Comparison of ENCODE assay signal across 8 mouse cellular contexts in the genomic region with DNA sequence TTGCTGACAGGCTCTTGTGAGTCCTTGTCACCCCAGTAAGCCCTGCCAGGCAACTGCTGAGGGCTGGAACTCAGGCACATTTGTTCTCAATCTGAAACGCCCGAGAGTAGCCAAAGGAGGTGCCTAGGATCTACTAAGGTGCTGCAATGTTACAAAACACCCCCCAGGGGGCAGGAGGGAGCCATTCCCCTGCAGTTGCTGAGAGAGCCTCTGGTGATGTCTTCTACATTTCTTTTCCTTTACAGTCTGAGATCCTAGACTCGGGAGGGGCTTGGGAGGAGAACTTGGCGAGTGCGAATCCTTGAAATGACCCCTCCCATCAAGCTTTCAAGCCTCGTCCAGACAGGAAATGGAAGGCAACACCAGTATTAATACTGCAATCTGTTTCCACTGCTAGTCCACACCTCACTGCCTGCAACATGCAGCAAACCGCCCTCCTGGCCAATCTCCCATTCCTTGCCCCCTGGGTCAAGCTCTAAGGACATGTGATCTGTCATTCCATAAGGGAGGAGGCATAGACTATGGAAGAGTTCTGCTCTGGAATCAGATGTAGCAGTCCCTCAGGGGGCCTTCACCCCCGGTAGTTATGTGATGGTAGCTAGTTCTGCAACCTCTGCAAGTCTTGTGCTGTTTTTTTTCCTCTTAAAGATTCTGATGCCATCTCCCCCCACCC. TPM values are rescaled to one million over a fixed set of nuclear protein-coding genes. Genes with fewer than 3 reads are reported as not detected.
DNase-seq lines count a peak whose midpoint lies in the region; ATAC-seq and TF ChIP-seq lines count a peak whose summit lies in the region.

No protein-coding gene starts in this region.

- no peak for TF ChIP-seq EP300 in liver, embryonic 14.5 days (IDR thresholded peaks at IDR 0.05; ENCODE audit: low read depth)

- H3K9ac ChIP-seq in forebrain, embryonic 14.5 days (ENCODE audit: low read length): no peak overlapping the region
- no peak overlapping the region for H3K9ac ChIP-seq in intestine, embryonic 14.5 days (ENCODE audit: low read length)
- H3K9ac ChIP-seq in liver, embryonic 14.5 days (replicated peaks): no peak overlapping the region

- H3K4me2 ChIP-seq in forebrain, embryonic 14.5 days (ENCODE audit: low read length): no peak overlapping the region
- no peak overlapping the region for H3K4me2 ChIP-seq in intestine, embryonic 14.5 days (ENCODE audit: low read length)
- no peak overlapping the region for H3K4me2 ChIP-seq in liver, embryonic 14.5 days (ENCODE audit: low read depth)

- 0 out of 2 replicates have a peak, but pooled peaks have one; percentile 17 for TF ChIP-seq CTCF in thymus, adult 2 months (IDR thresholded peaks at IDR 0.05; ENCODE audit: borderline replicate concordance, control insufficient read depth, extremely low read depth, insufficient read depth, low read length, poor library complexity)
- TF ChIP-seq CTCF in liver, embryonic 14.5 days (IDR thresholded peaks at IDR 0.05; ENCODE audit: low read depth): peak; percentile 68

- H3K27me3 ChIP-seq in thymus, adult 2 months (ENCODE audit: control insufficient read depth, insufficient read depth, low read length): no peaks in the 10 kb centered on the region
- no peaks in the 10 kb centered on the region for H3K27me3 ChIP-seq in forebrain, embryonic 14.5 days (replicated peaks; ENCODE audit: control insufficient read depth, insufficient read depth, low read length)
- no peaks in the 10 kb centered on the region for H3K27me3 ChIP-seq in intestine, embryonic 14.5 days (replicated peaks; ENCODE audit: control insufficient read depth, insufficient read depth, low read length)
- no peaks in the 10 kb centered on the region for H3K27me3 ChIP-seq in liver, embryonic 14.5 days (ENCODE audit: control insufficient read depth, insufficient read depth, low read length)

- no peaks in the 10 kb centered on the region for H3K36me3 ChIP-seq in thymus, adult 2 months (ENCODE audit: control insufficient read depth, insufficient read depth, low read length)
- no peaks in the 10 kb centered on the region for H3K36me3 ChIP-seq in forebrain, embryonic 14.5 days (ENCODE audit: control insufficient read depth, insufficient read depth, low read length)
- H3K36me3 ChIP-seq in intestine, embryonic 14.5 days (ENCODE audit: control insufficient read depth, insufficient read depth, low read length): no peaks in the 10 kb centered on the region
- no peaks in the 10 kb centered on the region for H3K36me3 ChIP-seq in liver, embryonic 14.5 days (replicated peaks; ENCODE audit: control insufficient read depth, insufficient read depth, low read depth)

- TF ChIP-seq POLR2A in thymus, adult 2 months (IDR thresholded peaks at IDR 0.05; ENCODE audit: control insufficient read depth, extremely low read depth, insufficient read depth, low read length, poor library complexity): no peak

- no peaks in the 10 kb centered on the region for H3K4me1 ChIP-seq in thymus, adult 2 months (replicated peaks; ENCODE audit: control insufficient read depth, insufficient read depth, low read length)
- H3K4me1 ChIP-seq in forebrain, embryonic 14.5 days (ENCODE audit: control insufficient read depth, insufficient read depth, low read length): no peaks in the 10 kb centered on the region
- H3K4me1 ChIP-seq in intestine, embryonic 14.5 days (replicated peaks; ENCODE audit: control insufficient read depth, insufficient read depth, low read length): 0 out of 2 replicates have a peak, but pooled peaks cover 3% of the 10 kb centered on the region
- no peaks in the 10 kb centered on the region for H3K4me1 ChIP-seq in liver, embryonic 14.5 days (replicated peaks; ENCODE audit: control insufficient read depth in 2 of 2, insufficient read depth in 2 of 2, low read length in 1 of 2)

- no peak for ATAC-seq in forebrain, embryonic 14.5 days
- peak; percentile 40; the same call in 1 of the 2 replicates for ATAC-seq in intestine, embryonic 14.5 days (replicated peaks; ENCODE audit: low FRiP score, low TSS enrichment, low read depth)
- ATAC-seq in liver, embryonic 14.5 days (ENCODE audit: insufficient read depth): no peak
- no peak for ATAC-seq in erythroid progenitor cell, adult 5-6 weeks (replicated peaks; ENCODE audit: low FRiP score, poor library complexity, severe bottlenecking)

- H3K27ac ChIP-seq in thymus, adult 2 months (ENCODE audit: control insufficient read depth, insufficient read depth, low read length): no peak overlapping the region
- no peak overlapping the region for H3K27ac ChIP-seq in forebrain, embryonic 14.5 days (ENCODE audit: low read depth, low read length)
- H3K27ac ChIP-seq in intestine, embryonic 14.5 days (ENCODE audit: low read depth): no peak overlapping the region
- H3K27ac ChIP-seq in liver, embryonic 14.5 days: no peak overlapping the region

- no peak overlapping the region for H3K4me3 ChIP-seq in thymus, adult 2 months (ENCODE audit: control insufficient read depth, insufficient read depth, low read length)
- H3K4me3 ChIP-seq in forebrain, embryonic 14.5 days (ENCODE audit: low read depth, low read length): no peak overlapping the region
- H3K4me3 ChIP-seq in intestine, embryonic 14.5 days (ENCODE audit: low read depth, low read length): no peak overlapping the region
- H3K4me3 ChIP-seq in liver, embryonic 14.5 days (ENCODE audit: insufficient read depth in 1 of 2, low read depth in 2 of 2, low read length in 2 of 2): no peak overlapping the region

- DNase-seq in thymus, adult 2 months: peak; percentile 44
- DNase-seq in thymus, adult 18-20 months: no peak
- DNase-seq in c-Kit-positive CD71-negative TER-119-negative erythroid progenitor cells, embryonic 14.5 days (ENCODE audit: low read depth): peak; percentile 9
- DNase-seq in forebrain, embryonic 14.5 days (ENCODE audit: low spot score): peak; percentile 68
- peak; percentile 82 for DNase-seq in intestine, embryonic 14.5 days (ENCODE audit: low spot score)
- peak in 2 of 3 experiments; percentile 4 for DNase-seq in liver, embryonic 14.5 days (ENCODE audit: low read depth in 3 of 3, low spot score in 3 of 3)
- DNase-seq in retina, postnatal 7 days (ENCODE audit: low read depth, low spot score): peak; percentile 42

- no peaks in the 10 kb centered on the region for H3K9me3 ChIP-seq in forebrain, embryonic 14.5 days (replicated peaks; ENCODE audit: control insufficient read depth, low read length)
- no peaks in the 10 kb centered on the region for H3K9me3 ChIP-seq in intestine, embryonic 14.5 days (ENCODE audit: control insufficient read depth, low read length)
- H3K9me3 ChIP-seq in liver, embryonic 14.5 days (ENCODE audit: control insufficient read depth, low read length): no peaks in the 10 kb centered on the region

- WGBS in thymus, adult 2 months: 38% methylated on average over 8 of the region's 8 CpGs
- 42% methylated on average over 8 of the region's 8 CpGs for WGBS in forebrain, embryonic 14.5 days
- WGBS in intestine, embryonic 14.5 days: 20% methylated on average over 8 of the region's 8 CpGs
- 18% methylated on average over 8 of the region's 8 CpGs for WGBS in liver, embryonic 14.5 days (ENCODE audit: insufficient replicate concordance)

RNA-seq across cellular contexts. Expression of a gene that starts 38.0 kb away (rescaled TPM):
- polyA plus RNA-seq in thymus, adult 2 months (2012; rRNA removed): 0.92 and 0.94 TPM in 2 replicates
- 0.55 and 0.91 TPM in 2 replicates for polyA plus RNA-seq in forebrain, embryonic 14.5 days (2014; fragmentation: Nextera tagmentation; extraction: Ambion mirVana)
- polyA plus RNA-seq in intestine, embryonic 14.5 days (2014; fragmentation: Nextera tagmentation; extraction: Ambion mirVana): 1.2 and 1.3 TPM in 2 replicates
- polyA plus RNA-seq in liver, embryonic 14.5 days (2012; rRNA removed): 0.01 TPM in 2 replicates
- not detected in 2 replicates for polyA plus RNA-seq in liver, embryonic 14.5 days (2014; fragmentation: Nextera tagmentation; extraction: Ambion mirVana)
- not detected in 2 replicates for total RNA-seq in erythroid progenitor cell, adult 5-6 weeks (2015; ENCODE audit: low replicate concordance)
- total RNA-seq in erythroid progenitor cell, adult 5-6 weeks (2017; ENCODE audit: low replicate concordance): not detected in 2 replicates

RNA-seq across cellular contexts. Expression of a gene that starts 42.1 kb away (rescaled TPM):
- polyA plus RNA-seq in thymus, adult 2 months (2012; rRNA removed): 0.51 and 0.60 TPM in 2 replicates
- 1.4 and 1.9 TPM in 2 replicates for polyA plus RNA-seq in forebrain, embryonic 14.5 days (2014; fragmentation: Nextera tagmentation; extraction: Ambion mirVana)
- not detected in 2 replicates for polyA plus RNA-seq in intestine, embryonic 14.5 days (2014; fragmentation: Nextera tagmentation; extraction: Ambion mirVana)
- not detected in 2 replicates for polyA plus RNA-seq in liver, embryonic 14.5 days (2012; rRNA removed)
- polyA plus RNA-seq in liver, embryonic 14.5 days (2014; fragmentation: Nextera tagmentation; extraction: Ambion mirVana): not detected in 2 replicates
- not detected in 2 replicates for total RNA-seq in erythroid progenitor cell, adult 5-6 weeks (2015; ENCODE audit: low replicate concordance)
- total RNA-seq in erythroid progenitor cell, adult 5-6 weeks (2017; ENCODE audit: low replicate concordance): not detected in 2 replicates

Comparison
In these comparisons a context has a peak if more than half of its experiments do, and no peak if none do; other contexts are left out.
1. DNase-seq: peak in thymus, adult 2 months (single experiment), c-Kit-positive CD71-negative TER-119-negative erythroid progenitor cells, embryonic 14.5 days (single experiment), forebrain, embryonic 14.5 days (single experiment), intestine, embryonic 14.5 days (single experiment), liver, embryonic 14.5 days (2 of 3) and retina, postnatal 7 days (single experiment); none in thymus, adult 18-20 months (0 of 2).